Mouse (Mus musculus) frontal cortex, postnatal 10 days (tissue): ENCODE data around the gene Pak7.
A peak's percentile ranks its signal among the peaks of the same experiment; 100 is the strongest.

Experiments
- DNase-seq, 2 experiments: peaks; one replicate each; pipeline ENCODE4 v3.0.0; 2022; ENCODE audit warnings: low spot score in 2 of 2, mixed read lengths in 1 of 2

Pak7 gene

DNA sequence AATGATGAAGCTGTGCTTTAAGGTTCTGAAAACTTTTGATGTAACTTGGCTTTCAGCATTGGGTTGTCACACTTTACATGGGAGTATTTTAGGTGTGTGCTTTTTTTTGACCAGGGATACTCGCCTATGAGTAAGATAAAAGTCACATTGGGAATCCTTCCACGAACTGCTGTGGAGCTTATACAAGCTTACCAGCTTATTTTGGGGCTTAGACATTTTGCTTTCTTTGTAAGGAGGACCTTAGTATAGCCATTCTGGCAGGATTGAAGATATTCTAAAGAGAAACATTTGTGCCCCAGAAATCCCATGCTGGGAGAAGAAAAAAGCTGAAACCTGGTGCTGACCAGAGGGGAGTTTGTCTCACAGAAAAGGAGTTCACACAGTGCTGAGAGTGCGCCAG, 212.7 kb downstream of the Pak7 start:
- DNase-seq = no peak

DNA sequence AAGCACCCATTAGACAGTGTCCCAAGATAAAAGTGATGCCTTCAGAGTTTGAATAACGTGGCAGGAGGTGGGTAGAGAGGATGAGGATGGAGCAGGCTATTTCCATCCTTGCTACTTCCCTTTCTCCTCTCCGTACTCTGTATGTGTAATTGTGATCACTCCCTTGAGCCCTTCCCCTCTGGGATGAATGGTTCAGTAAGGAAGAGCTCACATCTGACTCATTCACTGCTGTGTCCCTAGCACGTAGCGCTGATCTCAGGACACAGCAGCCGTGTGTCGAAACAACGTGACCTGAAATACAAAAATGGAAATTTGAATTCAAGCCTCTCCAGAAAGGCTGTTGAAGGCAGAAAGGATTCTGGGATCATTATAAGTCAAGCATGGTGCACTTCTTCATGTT, 237.0 kb downstream of the Pak7 start:
- no peak for DNase-seq

GRCm38 (mm10) chr2:136149530-136149929, 238.2 kb downstream of the Pak7 start:
- DNase-seq = no peak

GRCm38 (mm10) chr2:136148999-136149398, 238.8 kb downstream of the Pak7 start:
- DNase-seq = peak; percentile 31 to 69

GRCm38 (mm10) chr2:136140807-136141206, 247.0 kb downstream of the Pak7 start:
- no peak for DNase-seq

- no peak for DNase-seq
These were observed 248.4 kb downstream of the Pak7 start for GRCm38 (mm10) chr2:136139159-136140069.

GRCm38 (mm10) chr2:136138451-136138850, 249.3 kb downstream of the Pak7 start:
- DNase-seq = no peak

DNA sequence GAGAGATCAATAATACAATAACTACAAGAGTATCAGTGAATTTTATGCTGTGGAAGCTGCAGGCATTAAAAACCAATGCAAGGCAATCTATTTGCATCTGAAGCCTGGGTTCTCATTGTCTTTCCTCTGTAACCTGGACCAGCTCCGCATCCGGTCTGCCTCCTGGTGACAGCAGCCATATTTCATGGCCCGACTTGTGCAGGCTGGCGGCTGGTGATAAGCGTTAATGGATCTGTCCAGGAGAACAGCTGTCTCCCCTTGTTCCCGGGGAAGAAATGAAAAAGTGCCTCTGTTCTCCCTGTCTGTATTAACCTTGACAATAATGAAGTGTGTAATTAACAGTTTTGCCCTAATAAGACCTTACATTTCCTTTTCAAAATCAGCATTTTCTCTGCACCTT, 265.9 kb downstream of the Pak7 start:
- DNase-seq = no peak

- DNase-seq = no peak
These were observed 269.8 kb downstream of the Pak7 start for GRCm38 (mm10) chr2:136118006-136118405.

- no peak for DNase-seq
These were observed 274.4 kb downstream of the Pak7 start for GRCm38 (mm10) chr2:136113374-136113773.

- peak in 1 of 2 experiments; percentile 20 for DNase-seq
These were observed 278.8 kb downstream of the Pak7 start for GRCm38 (mm10) chr2:136109038-136109363.

- DNase-seq = no peak
These were observed 279.4 kb downstream of the Pak7 start for GRCm38 (mm10) chr2:136108124-136109037.

- DNase-seq = no peak
These were observed 280.2 kb downstream of the Pak7 start for GRCm38 (mm10) chr2:136107597-136107996.

GRCm38 (mm10) chr2:136097143-136097542, 290.6 kb downstream of the Pak7 start:
- DNase-seq = no peak

- no peak for DNase-seq
These were observed 291.8 kb downstream of the Pak7 start for GRCm38 (mm10) chr2:136095978-136096377.

GRCm38 (mm10) chr2:136064356-136064755, 323.4 kb downstream of the Pak7 start:
- DNase-seq = no peak

GRCm38 (mm10) chr2:136059029-136059669, 328.6 kb downstream of the Pak7 start:
- DNase-seq = no peak

DNA sequence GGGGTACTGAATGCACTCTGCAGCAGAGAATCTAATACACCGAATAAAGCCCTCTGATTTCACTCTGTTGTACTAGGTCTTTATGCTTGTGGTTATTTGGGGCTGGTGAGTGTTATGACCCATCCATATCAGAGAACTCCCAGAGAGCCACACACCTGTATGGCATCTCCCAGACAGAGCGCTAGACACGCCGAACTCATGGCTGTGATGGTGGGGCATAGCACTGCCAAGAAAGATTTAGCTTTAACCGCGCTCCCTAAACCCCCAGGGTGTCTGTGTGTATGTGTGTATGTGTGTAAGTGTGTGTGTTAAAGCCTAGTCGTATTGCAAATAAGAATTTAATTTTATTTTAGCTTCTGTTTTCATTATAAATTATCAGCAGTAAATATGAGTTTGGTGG, 329.4 kb downstream of the Pak7 start:
- no peak for DNase-seq

GRCm38 (mm10) chr2:136057861-136058331, 329.9 kb downstream of the Pak7 start:
- peak in 1 of 2 experiments; percentile 27 for DNase-seq

- no peak for DNase-seq
These were observed 336.0 kb downstream of the Pak7 start, which contains the start of gene Lamp5 for GRCm38 (mm10) chr2:136051688-136052289. Lamp5 (plus strand) TSS chr2:136052239.
